Mouse (Mus musculus) forebrain, embryonic 14.5 days (tissue): ENCODE measurements at regions not wholly inside any gene's neighbourhood (a gene's known extent, or its start where the extent isn't known, plus 50 kb on each side); places are given as distances from the start of the nearest gene placed in this dataset.

ENCODE experiments used
- ATAC-seq: fragments of 200-750 bp; cut with Nextera tagmentation; 2 replicates; pipeline ENCODE4 v1.8.0; 2017; ENCODE audit warnings: mild to moderate bottlenecking, moderate library complexity
- DNase-seq: peaks from one replicate; pipeline ENCODE4 v3.0.0-alpha.2; 2015; ENCODE audit warnings: low spot score
- H3K27ac ChIP-seq: fragments of 300-500 bp; sonication (generic); 2 replicates; pipeline ENCODE4 v1.5.1; 2014; ENCODE audit warnings: low read depth, mild to moderate bottlenecking, control low read depth, low read length, moderate library complexity
- H3K27me3 ChIP-seq: fragments of 300-500 bp; sonication (generic); replicated peaks from 2 replicates; pipeline ENCODE4 v1.6.1; 2014; ENCODE audit warnings: low read length, control low read depth, mixed read lengths; ENCODE audit not compliant: control insufficient read depth, insufficient read depth
- H3K36me3 ChIP-seq: fragments of 300-500 bp; sonication (generic); 2 replicates; pipeline ENCODE4 v1.6.1; 2014; ENCODE audit warnings: low read length, control low read depth; ENCODE audit not compliant: control insufficient read depth, insufficient read depth
- H3K4me1 ChIP-seq: fragments of 300-500 bp; sonication (generic); 2 replicates; pipeline ENCODE4 v1.6.1; 2014; ENCODE audit warnings: antibody characterized with exemption, low read length, control low read depth; ENCODE audit not compliant: control insufficient read depth, insufficient read depth
- H3K4me2 ChIP-seq: fragments of 300-500 bp; sonication (generic); 2 replicates; pipeline ENCODE4 v1.6.1; 2014; ENCODE audit warnings: mild to moderate bottlenecking, control low read depth, low read length
- H3K4me3 ChIP-seq: fragments of 300-500 bp; sonication (generic); 2 replicates; pipeline ENCODE4 v1.5.1; 2014; ENCODE audit warnings: low read depth, low read length, control low read depth
- H3K9ac ChIP-seq: fragments of 300-500 bp; sonication (generic); 2 replicates; pipeline ENCODE4 v1.6.1; 2014; ENCODE audit warnings: mild to moderate bottlenecking, low read length, control low read depth, moderate library complexity
- H3K9me3 ChIP-seq: fragments of 300-500 bp; sonication (generic); replicated peaks from 2 replicates; pipeline ENCODE4 v1.6.1; 2016; ENCODE audit warnings: low read length, control low read depth, mixed read lengths; ENCODE audit not compliant: control insufficient read depth
- WGBS: fragments of 180-500 bp; shearing (Covaris S2); extraction: QIAGEN DNeasy Blood & Tissue Kit; methylation state at CpG from one replicate; pipeline ENCODE4 v1.1.7; 2014; 5-methylcytosine and 5-hydroxymethylcytosine counted together

- no peak for DNase-seq
- Histone ChIP-seq H3K4me1 (no peaks in the 10 kb centered on the region), H3K4me2 (no peak overlapping the region), H3K9me3 (no peaks in the 10 kb centered on the region), H3K36me3 (no peaks in the 10 kb centered on the region), H3K27me3 (no peaks in the 10 kb centered on the region), H3K4me3 (no peak overlapping the region), H3K27ac (no peak overlapping the region), H3K9ac (no peak overlapping the region)
- 84% methylated on average over 3 of the region's 3 CpGs for WGBS
- ATAC-seq: no peak
Observed at GRCm38 (mm10) chr17:51896160-51896559, 63.1 kb upstream of the Satb1 start.

- Histone ChIP-seq H3K9ac (no peak overlapping the region), H3K4me1 (no peaks in the 10 kb centered on the region), H3K4me3 (no peak overlapping the region), H3K27ac (no peak overlapping the region), H3K9me3 (no peaks in the 10 kb centered on the region), H3K36me3 (no peaks in the 10 kb centered on the region), H3K4me2 (no peak overlapping the region), H3K27me3 (no peaks in the 10 kb centered on the region)
- WGBS: 94% methylated on average over 8 of the region's 8 CpGs
- ATAC-seq (no peak), DNase-seq (no peak)
Observed at GRCm38 (mm10) chr17:51894278-51894677, 61.2 kb upstream of the Satb1 start.

GRCm38 (mm10) chr17:51892856-51893255 lies 59.8 kb upstream of the Satb1 start:
- Histone ChIP-seq H3K9ac (no peak overlapping the region), H3K4me3 (no peak overlapping the region), H3K9me3 (no peaks in the 10 kb centered on the region), H3K36me3 (no peaks in the 10 kb centered on the region), H3K27me3 (no peaks in the 10 kb centered on the region), H3K4me2 (no peak overlapping the region), H3K27ac (no peak overlapping the region), H3K4me1 (no peaks in the 10 kb centered on the region)
- WGBS: 85% methylated on average over 3 of the region's 3 CpGs
- DNase-seq: no peak
- ATAC-seq: no peak

- no peak overlapping the region for H3K9ac ChIP-seq
- 82% methylated on average over 4 of the region's 4 CpGs for WGBS
- H3K4me1 ChIP-seq: no peaks in the 10 kb centered on the region
- H3K27me3 ChIP-seq: no peaks in the 10 kb centered on the region
- no peak overlapping the region for H3K4me3 ChIP-seq
- ATAC-seq (no peak), DNase-seq (no peak)
- H3K9me3 ChIP-seq: no peaks in the 10 kb centered on the region
- no peak overlapping the region for H3K4me2 ChIP-seq
- no peak overlapping the region for H3K27ac ChIP-seq
- no peaks in the 10 kb centered on the region for H3K36me3 ChIP-seq
Observed at GRCm38 (mm10) chr17:51892159-51892558, 59.1 kb upstream of the Satb1 start.
